Mouse (Mus musculus): ENCODE data around the gene Osm. TPM values are rescaled to one million over a fixed set of nuclear protein-coding genes. Genes with fewer than 3 reads are reported as not detected.

Osm gene
- total RNA-seq, 2 experiments from 2014 or later = not detected

- DNase-seq = peak; percentile 76
- intact Hi-C loops (cut with DNase I) = loop anchor here (10.0 kb wide), 1 partner anchor 441 kb away; the partner anchor contains the start of genes Uqcr10 and Zmat5
These were observed 27.8 kb downstream of the Osm start for GRCm38 (mm10) chr11:4264066-4264465.

- intact Hi-C loops (cut with DNase I) = loop anchor here (5.0 to 10.0 kb wide), 2 partner anchors 36 to 438 kb away; partner anchors contain the start of genes Uqcr10 and Zmat5
- peak; percentile 69 to 77 for DNase-seq
These were observed 30.3 kb downstream of the Osm start for GRCm38 (mm10) chr11:4266271-4267201.

GRCm38 (mm10) chr11:4267202-4267578 is 31.0 kb downstream of the Osm start:
- intact Hi-C loops (cut with DNase I) = loop anchor here (5.0 to 10.0 kb wide), 2 partner anchors 35 to 438 kb away; partner anchors contain the start of genes Uqcr10 and Zmat5
- no peak for DNase-seq

GRCm38 (mm10) chr11:4268500-4268899 is 32.3 kb downstream of the Osm start:
- intact Hi-C loops (cut with DNase I) = loop anchor here (5.0 to 10.0 kb wide), 2 partner anchors 34 to 436 kb away; partner anchors contain the start of genes Uqcr10 and Zmat5
- DNase-seq = no peak

- DNase-seq = peak; percentile 52 to 55
- intact Hi-C loops (cut with DNase I) = no loop called here
These were observed 34.7 kb downstream of the Osm start for GRCm38 (mm10) chr11:4270744-4271459.

- no peak for DNase-seq
- intact Hi-C loops (cut with DNase I) = no loop called here
These were observed 35.3 kb downstream of the Osm start for GRCm38 (mm10) chr11:4271544-4271943.

GRCm38 (mm10) chr11:4276411-4276861 is 40.2 kb downstream of the Osm start:
- intact Hi-C loops (cut with DNase I) = no loop called here
- peak in 1 of 2 experiments; percentile 73 for DNase-seq

GRCm38 (mm10) chr11:4279909-4280308 is 43.7 kb downstream of the Osm start:
- DNase-seq = no peak
- intact Hi-C loops (cut with DNase I) = no loop called here

GRCm38 (mm10) chr11:4281852-4282251 is 45.6 kb downstream of the Osm start:
- intact Hi-C loops (cut with DNase I) = no loop called here

GRCm38 (mm10) chr11:4283627-4284026 is 47.4 kb downstream of the Osm start:
- peak in 1 of 2 experiments; percentile 65 for DNase-seq
- intact Hi-C loops (cut with DNase I) = no loop called here

More at GRCm38 (mm10) chr11:4281852-4282251, 45.6 kb downstream of the Osm start:
- no peak for DNase-seq

GRCm38 (mm10) chr11:4289280-4289679 is 53.1 kb downstream of the Osm start:
- no peak for DNase-seq
- intact Hi-C loops (cut with DNase I) = no loop called here

Other genes with a start within 250 kb of the Osm start
- gene Sec14l4, start 205.0 kb upstream of the Osm start, total RNA-seq (2021) = under 1 TPM in 1 of 2 experiments, not detected in 1; 0.34 TPM
- gene Sec14l3, start 171.6 kb upstream of the Osm start, total RNA-seq (2021) = under 1 TPM in 1 of 2 experiments, not detected in 1; 0.74 TPM
- 10 to 100 TPM; 80.7 to 82.0 TPM for gene Mtfp1, start 141.0 kb upstream of the Osm start, total RNA-seq (2021)
- 1 to 10 TPM; 1.3 to 1.4 TPM for gene Sec14l2, start 113.0 kb upstream of the Osm start, total RNA-seq (2021)
- gene Rnf215, start 101.2 kb upstream of the Osm start, total RNA-seq (2021) = 10 to 100 TPM; 17.3 to 18.9 TPM
- gene Ccdc157, start 76.1 kb upstream of the Osm start, total RNA-seq (2021) = 1 to 10 TPM; 5.8 to 8.0 TPM
- gene Sf3a1, start 76.1 kb upstream of the Osm start, total RNA-seq (2021) = 10 to 100 TPM; 45.6 to 54.6 TPM
- gene Tbc1d10a, start 49.6 kb upstream of the Osm start, total RNA-seq (2021) = 10 to 100 TPM; 12.3 to 12.6 TPM
- 10 to 100 TPM in 1 of 2 experiments, 1 to 10 TPM in 1; 7.9 to 10.4 TPM for gene Castor1, start 18.2 kb upstream of the Osm start, total RNA-seq (2021)
- gene Lif, start 21.1 kb downstream of the Osm start, total RNA-seq (2021) = under 1 TPM; 0.55 to 0.62 TPM
- not detected for gene Hormad2, start 204.7 kb downstream of the Osm start, total RNA-seq (2021)

Data from heart, postnatal 10 days (tissue).